Mouse (Mus musculus) adrenal gland, postnatal 0 days (tissue): Measurements from ENCODE around the gene Syt1. TPM values are rescaled to one million over a fixed set of nuclear protein-coding genes. Genes with fewer than 3 reads are reported as not detected.

Source experiments
- polyA plus RNA-seq: library from polyadenylated mRNA; unstranded; fragments of >200 nt; fragmentation: Nextera tagmentation; extraction: Ambion mirVana; gene quantifications from 2 replicates; pipeline ENCODE4 v1.2.1, GENCODE M21; 2015

Syt1 gene
- 16.8 and 47.5 TPM in 2 replicates for polyA plus RNA-seq

GRCm38 (mm10) chr10:109010241-109011193, at the start of gene Syt1:
TSS of gene Syt1 (minus strand) at chr10:109010982.

GRCm38 (mm10) chr10:108699946-108700345, 310.8 kb downstream of the Syt1 start, which contains the start of gene Gm5136:
TSS of gene Gm5136 (minus strand) at chr10:108700160.

